Mouse (Mus musculus) embryonic facial prominence, embryonic 10.5 days (tissue): ENCODE measurements around the gene Hint2. TPM values are rescaled to one million over a fixed set of nuclear protein-coding genes. Genes with fewer than 3 reads are reported as not detected.

ENCODE experiments used
- DNase-seq: peaks from one replicate; pipeline ENCODE4 v3.0.0-alpha.2; 2017; ENCODE audit warnings: low spot score
- H3K27ac ChIP-seq: fragments of 300-500 bp; sonication (generic); replicated peaks from 2 replicates; pipeline ENCODE4 v1.5.1; 2016; ENCODE audit warnings: mild to moderate bottlenecking
- H3K27me3 ChIP-seq: fragments of 300-500 bp; sonication (generic); replicated peaks from 2 replicates; pipeline ENCODE4 v1.6.1; 2016; ENCODE audit warnings: low read depth, mild to moderate bottlenecking; ENCODE audit not compliant: poor library complexity, severe bottlenecking
- H3K36me3 ChIP-seq: fragments of 300-500 bp; sonication (generic); replicated peaks from 2 replicates; pipeline ENCODE4 v1.6.1; 2016; ENCODE audit warnings: mild to moderate bottlenecking, moderate library complexity
- H3K4me1 ChIP-seq: fragments of 300-500 bp; sonication (generic); 2 replicates; pipeline ENCODE4 v1.6.1; 2016
- H3K4me3 ChIP-seq: fragments of 300-500 bp; sonication (generic); 2 replicates; pipeline ENCODE4 v1.5.1; 2016; ENCODE audit warnings: mild to moderate bottlenecking, moderate library complexity
- H3K9me3 ChIP-seq: fragments of 300-500 bp; sonication (generic); 2 replicates; pipeline ENCODE4 v1.6.1; 2016; ENCODE audit warnings: mild to moderate bottlenecking
- WGBS: fragments of 180-500 bp; shearing (Covaris S2); methylation state at CpG from one replicate; pipeline ENCODE4 v1.1.7; 2016; 5-methylcytosine and 5-hydroxymethylcytosine counted together
- polyA plus RNA-seq: library from polyadenylated mRNA; unstranded; fragments of >200 nt; fragmentation: Nextera tagmentation; extraction: Ambion mirVana; gene quantifications from 2 replicates; pipeline ENCODE4 v1.2.1, GENCODE M21; 2016

Gene Hint2
- polyA plus RNA-seq, 1 experiment from 2014 or later, result 71.7 TPM

DNA sequence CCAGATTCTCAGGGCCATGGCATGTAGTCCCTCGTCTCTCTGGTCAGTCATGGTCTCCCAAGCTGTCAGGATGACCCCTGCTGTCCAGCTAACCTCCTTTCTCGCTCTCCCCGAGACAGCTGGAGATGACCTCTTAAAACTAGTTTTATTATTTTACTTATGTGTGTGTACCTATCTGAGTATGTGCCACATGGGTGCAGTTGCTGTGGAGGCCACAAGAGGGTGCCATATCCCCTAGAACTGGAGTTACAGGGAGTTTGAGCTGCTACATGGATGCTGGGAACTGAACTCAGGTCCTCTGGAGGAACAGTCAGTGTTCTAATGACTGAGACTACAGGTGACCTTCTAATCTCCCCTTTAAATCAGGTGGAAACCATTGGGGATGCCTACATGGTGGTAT lies 6.5 kb downstream of the Hint2 start:
- Histone ChIP-seq H3K4me3 (no peak overlapping the region), H3K27ac (no peak overlapping the region), H3K4me1 (peaks cover 12% of the 10 kb centered on the region), H3K27me3 (no peaks in the 10 kb centered on the region), H3K9me3 (peaks cover 10% of the 10 kb centered on the region; the same call in 1 of the 2 replicates), H3K36me3 (peaks cover 21% of the 10 kb centered on the region)
- 96% methylated on average over 3 of the region's 3 CpGs for WGBS
- no peak for DNase-seq

DNA sequence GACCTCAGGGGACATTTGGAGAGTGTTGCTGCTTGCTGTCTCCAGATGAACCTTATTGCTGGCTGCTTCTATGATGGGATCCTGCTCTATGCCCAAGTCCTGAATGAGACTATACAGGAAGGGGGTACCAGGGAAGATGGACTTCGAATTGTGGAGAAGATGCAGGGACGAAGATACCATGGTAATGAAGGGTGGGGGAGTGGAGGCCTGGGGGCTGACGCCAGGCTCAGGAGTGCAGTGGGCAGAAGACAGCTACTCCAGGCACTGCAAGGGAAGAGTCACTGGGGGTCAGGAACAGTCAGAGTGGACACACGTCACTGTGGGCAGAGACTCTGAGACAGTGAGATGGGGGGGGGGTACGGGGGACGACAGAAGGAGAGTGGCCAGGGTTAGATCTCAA lies 15.8 kb downstream of the Hint2 start:
- no peak for DNase-seq
- H3K4me3 ChIP-seq, result no peak overlapping the region

GRCm38 (mm10) chr4:43640076-43640475 lies 16.2 kb downstream of the Hint2 start:
- peak; percentile 3 for DNase-seq

More for the DNA sequence above, 15.8 kb downstream of the Hint2 start:
- Histone ChIP-seq H3K36me3 (no peaks in the 10 kb centered on the region), H3K4me1 (peaks cover 13% of the 10 kb centered on the region), H3K27me3 (no peaks in the 10 kb centered on the region; the same call in 1 of the 2 replicates), H3K27ac (no peak overlapping the region), H3K9me3 (no peaks in the 10 kb centered on the region)
- 78% methylated on average over 6 of the region's 6 CpGs for WGBS

GRCm38 (mm10) chr4:43636751-43637150 lies 19.5 kb downstream of the Hint2 start:
- H3K4me1 ChIP-seq, result peaks cover 24% of the 10 kb centered on the region
- no peaks in the 10 kb centered on the region for H3K9me3 ChIP-seq
- no peak overlapping the region for H3K27ac ChIP-seq
- H3K27me3 ChIP-seq, result peaks cover 22% of the 10 kb centered on the region
- DNase-seq, result peak; percentile 6
- H3K4me3 ChIP-seq, result no peak overlapping the region
- no peaks in the 10 kb centered on the region for H3K36me3 ChIP-seq
- WGBS, result 76% methylated on average over 6 of the region's 6 CpGs

More at GRCm38 (mm10) chr4:43640076-43640475, 16.2 kb downstream of the Hint2 start:
- H3K4me3 ChIP-seq, result no peak overlapping the region
- H3K9me3 ChIP-seq, result no peaks in the 10 kb centered on the region
- WGBS, result 63% methylated on average over 9 of the region's 9 CpGs
- peaks cover 13% of the 10 kb centered on the region for H3K4me1 ChIP-seq
- no peak overlapping the region for H3K27ac ChIP-seq
- no peaks in the 10 kb centered on the region for H3K36me3 ChIP-seq
- no peaks in the 10 kb centered on the region; the same call in 1 of the 2 replicates for H3K27me3 ChIP-seq

DNA sequence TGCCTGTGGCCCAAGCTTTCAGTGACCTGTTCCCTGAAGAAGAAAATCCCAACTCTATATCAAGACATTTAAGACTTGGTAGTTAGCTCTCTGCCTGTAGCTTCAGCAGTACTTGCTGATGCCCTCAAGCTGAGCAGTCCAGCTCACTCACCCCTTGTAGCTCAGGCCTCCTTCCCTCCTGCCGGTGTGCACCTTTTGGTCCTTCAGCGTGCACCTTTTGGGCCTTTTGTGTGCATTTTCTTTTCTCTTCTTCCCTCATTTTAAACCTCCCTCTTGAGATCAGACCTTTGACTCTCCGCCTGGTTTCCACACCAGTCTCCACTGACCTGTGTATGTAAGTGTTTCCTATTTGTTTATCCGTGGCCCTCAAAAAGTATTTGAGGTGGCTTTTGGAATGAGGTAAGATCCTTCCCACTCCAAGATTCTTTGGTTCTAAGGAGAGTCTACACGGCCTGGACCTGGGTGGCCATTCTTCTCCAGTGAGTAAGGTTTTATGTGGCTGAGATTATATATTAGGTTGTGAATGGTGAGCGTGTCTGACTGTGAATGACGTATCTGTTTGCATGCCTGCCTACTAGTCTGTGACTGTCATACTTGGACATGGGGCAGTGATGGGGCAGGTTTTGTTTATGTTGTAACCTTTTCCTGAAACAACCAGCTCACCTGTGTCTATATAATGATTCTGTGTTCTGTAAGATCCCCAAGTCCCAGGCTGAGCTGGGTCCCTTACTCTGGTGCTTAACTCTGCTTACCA lies 21.5 kb downstream of the Hint2 start:
- peak; percentile 5 for DNase-seq
- no peaks in the 10 kb centered on the region for H3K36me3 ChIP-seq
- H3K4me1 ChIP-seq, result peaks cover 35% of the 10 kb centered on the region
- 86% methylated on average over 7 of the region's 7 CpGs for WGBS
- no peak overlapping the region for H3K4me3 ChIP-seq
- no peak overlapping the region for H3K27ac ChIP-seq
- H3K9me3 ChIP-seq, result no peaks in the 10 kb centered on the region
- peaks cover 32% of the 10 kb centered on the region for H3K27me3 ChIP-seq

DNA sequence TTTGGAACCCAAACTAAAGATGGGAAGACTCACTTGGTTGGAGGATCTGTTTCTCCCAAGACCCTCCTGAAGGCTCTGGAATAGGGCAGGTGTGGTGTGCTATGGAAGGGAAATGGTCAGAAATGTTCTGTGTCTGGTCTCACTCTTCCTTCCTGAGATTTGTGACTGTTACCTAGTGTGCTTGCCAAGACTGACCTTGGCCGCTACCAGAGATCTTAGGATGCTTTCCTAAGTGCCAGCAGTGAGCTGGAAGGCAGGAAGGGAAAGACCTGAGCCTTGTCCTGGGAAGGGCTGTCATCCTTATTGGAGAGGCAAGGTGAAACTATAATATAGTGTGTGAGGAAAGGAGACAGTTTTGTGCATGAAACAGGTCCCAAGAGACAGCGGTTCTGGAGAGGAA lies 22.5 kb downstream of the Hint2 start:
- H3K9me3 ChIP-seq, result no peaks in the 10 kb centered on the region
- H3K4me3 ChIP-seq, result peak overlapping the region; percentile 79; the same call in 1 of the 2 replicates
- DNase-seq, result peak; percentile 5
- H3K27ac ChIP-seq, result no peak overlapping the region
- peaks cover 34% of the 10 kb centered on the region for H3K27me3 ChIP-seq
- no peaks in the 10 kb centered on the region for H3K36me3 ChIP-seq
- peaks cover 39% of the 10 kb centered on the region for H3K4me1 ChIP-seq
- WGBS, result 93% methylated on average over 2 of the region's 2 CpGs

DNA sequence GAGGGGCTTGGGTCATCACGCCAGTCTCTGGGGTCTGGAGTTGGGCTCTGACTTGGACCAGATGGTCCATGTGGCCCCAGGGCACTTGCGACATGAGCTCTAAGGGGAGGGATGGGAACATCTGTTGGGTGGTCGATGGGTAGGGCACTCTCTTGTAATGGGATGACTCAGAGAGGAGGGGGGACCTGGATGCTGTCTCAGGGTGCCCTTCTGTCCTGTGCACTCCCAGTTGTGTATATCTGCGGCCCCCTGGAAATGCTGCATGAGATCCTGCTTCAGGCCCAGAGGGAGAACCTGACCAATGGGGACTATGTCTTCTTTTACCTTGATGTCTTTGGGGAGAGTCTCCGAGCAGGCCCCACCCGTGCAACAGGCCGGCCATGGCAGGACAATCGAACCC lies 23.0 kb downstream of the Hint2 start:
- H3K27me3 ChIP-seq, result peaks cover 34% of the 10 kb centered on the region
- H3K4me3 ChIP-seq, result peak overlapping the region; percentile 79; the same call in 1 of the 2 replicates
- H3K9me3 ChIP-seq, result no peaks in the 10 kb centered on the region
- peaks cover 39% of the 10 kb centered on the region for H3K4me1 ChIP-seq
- no peaks in the 10 kb centered on the region for H3K36me3 ChIP-seq
- H3K27ac ChIP-seq, result no peak overlapping the region
- peak; percentile 9 for DNase-seq
- WGBS, result 81% methylated on average over 8 of the region's 8 CpGs

- H3K27me3 ChIP-seq, result peaks cover 34% of the 10 kb centered on the region
- H3K4me3 ChIP-seq, result peak overlapping the region; percentile 79
- no peaks in the 10 kb centered on the region for H3K9me3 ChIP-seq
- H3K4me1 ChIP-seq, result peaks cover 39% of the 10 kb centered on the region
- DNase-seq, result no peak
- H3K36me3 ChIP-seq, result no peaks in the 10 kb centered on the region
- 42% methylated on average over 42 of the region's 42 CpGs for WGBS
- peak overlapping the region; percentile 90 for H3K27ac ChIP-seq
Observed at GRCm38 (mm10) chr4:43631956-43632920, 24.0 kb downstream of the Hint2 start.

DNA sequence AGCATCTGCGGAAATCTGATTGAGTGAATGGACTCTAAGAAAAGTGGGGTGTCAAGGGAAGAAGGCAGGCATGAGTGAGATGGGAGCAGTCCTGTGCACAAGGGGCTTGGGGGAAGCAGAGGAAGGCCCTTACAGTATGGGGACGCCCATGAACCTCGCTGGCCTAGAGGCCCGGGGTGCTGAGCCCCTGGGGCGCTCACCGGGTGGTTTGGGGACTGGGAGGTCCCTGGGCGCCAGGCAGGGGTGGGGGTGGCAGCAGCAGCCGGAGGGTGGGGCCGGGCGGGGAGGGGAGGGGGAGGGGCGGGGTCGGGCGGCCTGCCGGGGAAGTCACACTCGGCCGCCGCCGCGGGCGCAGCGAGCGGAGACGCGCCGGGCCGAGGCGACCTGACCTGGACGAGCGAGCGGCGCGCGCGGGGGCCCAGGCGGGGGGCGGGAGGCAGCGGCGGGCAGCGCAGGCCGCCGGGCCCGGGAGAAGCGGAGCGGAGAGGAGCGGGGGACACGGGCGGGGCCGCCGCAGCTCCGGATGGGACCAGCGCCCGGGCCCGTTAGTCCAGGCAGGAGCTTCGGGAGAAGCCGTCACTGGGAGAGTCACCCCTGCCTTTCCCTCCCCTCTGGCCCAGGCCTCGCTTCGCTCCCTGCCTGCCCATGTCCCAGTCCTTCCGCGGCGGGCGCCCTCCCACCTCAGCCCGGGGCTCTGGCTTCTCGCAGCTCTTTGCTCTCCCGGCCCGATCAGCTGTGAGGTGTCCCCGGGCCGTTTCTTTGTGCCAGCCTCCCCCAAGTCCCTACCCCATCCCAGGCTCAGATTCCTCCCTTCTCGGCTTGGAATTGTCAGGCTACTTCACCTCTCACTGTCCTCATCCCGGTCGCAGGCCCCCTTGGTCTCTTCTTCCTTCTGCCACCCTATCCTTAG lies 25.0 kb downstream of the Hint2 start, which contains the start of gene Npr2:
Gene Npr2 (plus strand): TSS at position 890 of the 910 bp plus-strand sequence.
- Histone ChIP-seq H3K27ac (peak within 1 kb of the TSS; percentile 90), H3K9me3 (peaks cover 3% of the 10 kb centered on the region; the same call in 1 of the 2 replicates), H3K36me3 (no peaks in the 10 kb centered on the region), H3K4me3 (peak within 1 kb of the TSS; percentile 79), H3K27me3 (peaks cover 34% of the 10 kb centered on the region), H3K4me1 (peaks cover 36% of the 10 kb centered on the region)
- 1% methylated on average over 65 of the region's 70 CpGs for WGBS
- peak; percentile 74 for DNase-seq

- DNase-seq, result no peak
- peak overlapping the region; percentile 90 for H3K27ac ChIP-seq
- peaks cover 34% of the 10 kb centered on the region for H3K27me3 ChIP-seq
- H3K36me3 ChIP-seq, result no peaks in the 10 kb centered on the region
- H3K4me1 ChIP-seq, result peaks cover 36% of the 10 kb centered on the region
- peak overlapping the region; percentile 79 for H3K4me3 ChIP-seq
- WGBS, result 23% methylated on average over 5 of the region's 5 CpGs
- H3K9me3 ChIP-seq, result peaks cover 6% of the 10 kb centered on the region
Observed at GRCm38 (mm10) chr4:43630671-43631045, 25.6 kb downstream of the Hint2 start.

DNA sequence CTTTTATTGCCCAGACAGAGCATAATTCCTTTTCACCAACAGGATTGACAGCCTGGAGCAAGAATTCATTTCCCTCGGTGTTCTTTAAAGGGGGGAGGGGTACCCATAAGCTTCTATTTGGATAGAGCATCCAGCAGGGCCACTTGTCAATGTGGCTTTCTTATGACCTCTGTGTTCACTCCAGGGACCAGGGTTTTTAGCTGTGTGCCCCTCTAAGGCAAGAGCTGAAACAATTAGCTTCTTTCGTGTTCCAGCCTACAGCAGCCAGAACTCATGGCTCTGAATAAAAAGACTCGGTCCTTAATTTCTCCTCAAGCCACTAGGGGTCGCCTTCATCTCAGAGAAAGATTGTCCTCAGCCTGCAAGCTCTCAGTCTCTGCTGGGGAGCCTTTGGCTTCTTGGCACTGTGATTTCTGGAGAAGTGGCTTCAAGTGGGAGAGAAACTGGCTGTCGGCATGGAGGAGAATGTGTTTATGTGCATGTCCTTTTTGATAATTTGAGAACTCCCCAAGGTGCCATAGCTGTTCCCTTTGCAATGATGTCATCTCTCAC lies 26.2 kb downstream of the Hint2 start:
- H3K27me3 ChIP-seq, result peaks cover 34% of the 10 kb centered on the region
- H3K4me1 ChIP-seq, result peaks cover 36% of the 10 kb centered on the region
- H3K36me3 ChIP-seq, result no peaks in the 10 kb centered on the region
- 5% methylated on average over 5 of the region's 5 CpGs for WGBS
- H3K9me3 ChIP-seq, result peaks cover 12% of the 10 kb centered on the region
- no peak overlapping the region for H3K4me3 ChIP-seq
- peak; percentile 79 for DNase-seq
- no peak overlapping the region for H3K27ac ChIP-seq
